Mouse (Mus musculus) stomach, embryonic 14.5 days (tissue): ENCODE measurements at regions not wholly inside any gene's neighbourhood (a gene's known extent, or its start where the extent isn't known, plus 50 kb on each side); places are given as distances from the start of the nearest gene placed in this dataset.

ENCODE experiments used
- ATAC-seq: fragments of 200-750 bp; cut with Nextera tagmentation; 2 replicates; pipeline ENCODE4 v1.8.0; 2017; ENCODE audit warnings: low read depth, moderate TSS enrichment; ENCODE audit not compliant: insufficient number of reproducible peaks, insufficient read depth, low FRiP score
- H3K27ac ChIP-seq: fragments of 300-500 bp; sonication (generic); 2 replicates; pipeline ENCODE4 v1.5.1; 2014; ENCODE audit warnings: mild to moderate bottlenecking, low read length, moderate library complexity, mixed read lengths
- H3K27me3 ChIP-seq: fragments of 300-500 bp; sonication (generic); 2 replicates; pipeline ENCODE4 v1.6.1; 2014; ENCODE audit warnings: low read length, control low read depth, mixed read lengths; ENCODE audit not compliant: control insufficient read depth, insufficient read depth
- H3K36me3 ChIP-seq: fragments of 300-500 bp; sonication (generic); 2 replicates; pipeline ENCODE4 v1.6.1; 2014; ENCODE audit warnings: mild to moderate bottlenecking, control low read depth, low read length, moderate library complexity, mixed read lengths; ENCODE audit not compliant: control insufficient read depth, insufficient read depth
- H3K4me1 ChIP-seq: fragments of 300-500 bp; sonication (generic); 2 replicates; pipeline ENCODE4 v1.6.1; 2014; ENCODE audit warnings: low read length, control low read depth, mixed read lengths; ENCODE audit not compliant: control insufficient read depth, insufficient read depth
- H3K4me2 ChIP-seq: fragments of 300-500 bp; sonication (generic); replicated peaks from 2 replicates; pipeline ENCODE4 v1.6.1; 2014; ENCODE audit warnings: low read depth, low read length, control low read depth
- H3K4me3 ChIP-seq: fragments of 300-500 bp; sonication (generic); 2 replicates; pipeline ENCODE4 v1.5.1; 2014; ENCODE audit warnings: low read depth, low read length, control low read depth
- H3K9ac ChIP-seq: fragments of 300-500 bp; sonication (generic); replicated peaks from 2 replicates; pipeline ENCODE4 v1.6.1; 2014; ENCODE audit warnings: low read depth, mild to moderate bottlenecking, control low read depth, low read length, moderate library complexity, mixed read lengths
- H3K9me3 ChIP-seq: fragments of 300-500 bp; sonication (generic); 2 replicates; pipeline ENCODE4 v1.6.1; 2016; ENCODE audit warnings: low read depth, low read length, control low read depth; ENCODE audit not compliant: control insufficient read depth
- WGBS: fragments of 180-500 bp; shearing (Covaris S2); extraction: QIAGEN DNeasy Blood & Tissue Kit; methylation state at CpG from one replicate; pipeline ENCODE4 v1.1.7; 2014; 5-methylcytosine and 5-hydroxymethylcytosine counted together

- Histone ChIP-seq H3K27ac (no peak overlapping the region), H3K4me1 (no peaks in the 10 kb centered on the region), H3K4me3 (no peak overlapping the region), H3K27me3 (no peaks in the 10 kb centered on the region), H3K9me3 (no peaks in the 10 kb centered on the region), H3K36me3 (peaks cover 2% of the 10 kb centered on the region; the same call in 1 of the 2 replicates), H3K9ac (no peak overlapping the region), H3K4me2 (no peak overlapping the region)
- WGBS: 72% methylated on average over 10 of the region's 10 CpGs
- ATAC-seq: no peak
Observed at GRCm38 (mm10) chr7:70423524-70424230, 57.1 kb upstream of the Nr2f2 start.

GRCm38 (mm10) chr7:70416185-70416941 lies 49.8 kb upstream of the Nr2f2 start:
- 74% methylated on average over 10 of the region's 10 CpGs for WGBS
- Histone ChIP-seq H3K4me2 (no peak overlapping the region), H3K27ac (no peak overlapping the region), H3K36me3 (peaks cover 7% of the 10 kb centered on the region), H3K4me1 (no peaks in the 10 kb centered on the region), H3K4me3 (no peak overlapping the region), H3K9me3 (no peaks in the 10 kb centered on the region), H3K9ac (no peak overlapping the region), H3K27me3 (no peaks in the 10 kb centered on the region)
- no peak for ATAC-seq
